Mouse (Mus musculus) ES-E14 (cell line): ENCODE results near the gene Gart. TPM values are rescaled to one million over a fixed set of nuclear protein-coding genes. Genes with fewer than 3 reads are reported as not detected.

Source experiments
- DNase-seq: peaks from one replicate; pipeline ENCODE4 v3.0.0-alpha.2; 2013; ENCODE audit warnings: low read depth, low spot score
- H3K27ac ChIP-seq: 2 replicates; pipeline ENCODE4 v1.5.1; 2012; ENCODE audit warnings: low read depth, mild to moderate bottlenecking, low read length, moderate library complexity, mixed read lengths; ENCODE audit not compliant: poor library complexity, insufficient read depth, severe bottlenecking
- H3K36me3 ChIP-seq: 2 replicates; pipeline ENCODE4 v1.6.1; 2012; ENCODE audit warnings: mild to moderate bottlenecking, low read length, moderate library complexity, mixed read lengths; ENCODE audit not compliant: control insufficient read depth, poor library complexity, insufficient read depth, severe bottlenecking
- H3K4me1 ChIP-seq, 2 experiments: fragments of 150-350 bp in 1 of 2; sonication (generic) in 1 of 2; 2 replicates each; pipeline ENCODE4 v1.6.1; 2012; ENCODE audit warnings: low read length in 2 of 2, mild to moderate bottlenecking in 1 of 2, mixed read lengths in 1 of 2; ENCODE audit not compliant: control insufficient read depth in 2 of 2, insufficient read depth in 2 of 2, poor library complexity in 1 of 2
- H3K4me3 ChIP-seq, 2 experiments: fragments of 150-350 bp in 1 of 2; sonication (generic) in 1 of 2; 2 replicates each; pipeline ENCODE4 v1.5.1; 2012; ENCODE audit warnings: low read length in 2 of 2, low read depth in 1 of 2, mild to moderate bottlenecking in 1 of 2, mixed read lengths in 1 of 2; ENCODE audit not compliant: insufficient read depth in 1 of 2, poor library complexity in 1 of 2, severe bottlenecking in 1 of 2
- H3K9ac ChIP-seq: 2 replicates; pipeline ENCODE4 v1.6.1; 2012; ENCODE audit warnings: low read depth, mild to moderate bottlenecking, low read length, mixed read lengths; ENCODE audit not compliant: poor library complexity, insufficient read depth, severe bottlenecking
- H3K9me3 ChIP-seq: fragments of 150-350 bp; sonication (generic); 2 replicates; pipeline ENCODE4 v1.6.1; 2012; ENCODE audit warnings: low read depth, mild to moderate bottlenecking, low read length; ENCODE audit not compliant: control insufficient read depth, insufficient read depth
- CHD2 ChIP-seq: IDR thresholded peaks from 2 replicates; pipeline ENCODE4 v1.6.1; 2014; ENCODE audit warnings: mild to moderate bottlenecking, low read depth, low read length, inconsistent platforms
- HCFC1 ChIP-seq: IDR thresholded peaks from 2 replicates; pipeline ENCODE4 v1.6.1; 2012; ENCODE audit warnings: low read length, inconsistent platforms, borderline replicate concordance; ENCODE audit not compliant: insufficient read depth
- MAFK ChIP-seq: IDR thresholded peaks from 2 replicates; pipeline ENCODE4 v1.6.1; 2014; ENCODE audit warnings: mild to moderate bottlenecking, low read depth, low read length, inconsistent platforms; ENCODE audit not compliant: insufficient read depth
- ZC3H11A ChIP-seq: IDR thresholded peaks from 2 replicates; pipeline ENCODE4 v1.6.1; 2012; ENCODE audit warnings: low read depth, mild to moderate bottlenecking, inconsistent platforms, low read length, borderline replicate concordance
- ZNF384 ChIP-seq: IDR thresholded peaks from 2 replicates; pipeline ENCODE4 v1.6.1; 2012; ENCODE audit warnings: low read depth, low read length, inconsistent platforms
- in situ Hi-C, 2 experiments: fragments of 600-800 bp; cut with MboI; formaldehyde crosslinking; loops; one replicate each; pipeline ENCODE4 v1.15.1; 2025; ENCODE audit warnings: low sequenced_read_pairs in 2 of 2, inconsistent platforms in 1 of 2; ENCODE audit not compliant: unreplicated experiment in 2 of 2
- total RNA-seq: library from RNA; depleted of rRNA; stranded (reverse); fragments of 300-350 nt; gene quantifications from 2 replicates; pipeline ENCODE4 v1.2.3, GENCODE M21; 2012

Gart gene
- total RNA-seq, 1 experiment = 399 TPM

- no peak for DNase-seq
- Histone ChIP-seq H3K4me1 (peaks cover 0 to 1% of the 10 kb centered on the region in 2 experiments; a peak in 1 of 4 replicates), H3K9ac (no peak overlapping the region), H3K4me3 (no peak overlapping the region), H3K36me3 (peaks cover 68% of the 10 kb centered on the region), H3K9me3 (no peaks in the 10 kb centered on the region; the same call in 1 of the 2 replicates), H3K27ac (no peak overlapping the region)
- TF ChIP-seq HCFC1 = no peak
- in situ Hi-C loops = no loop called here
These were observed 10.5 kb upstream of the Gart start for GRCm38 (mm10) chr16:91657285-91657684.

- Histone ChIP-seq H3K36me3 (peaks cover 70% of the 10 kb centered on the region), H3K4me3 (no peak overlapping the region), H3K9ac (no peak overlapping the region), H3K27ac (no peak overlapping the region), H3K9me3 (no peaks in the 10 kb centered on the region; the same call in 1 of the 2 replicates), H3K4me1 (no peaks in the 10 kb centered on the region)
- in situ Hi-C loops = no loop called here
- TF ChIP-seq ZNF384 (no peak), MAFK (no peak), HCFC1 (no peak), CHD2 (no peak), ZC3H11A (no peak)
- no peak for DNase-seq
These were observed 8.5 kb upstream of the Gart start for GRCm38 (mm10) chr16:91655285-91655684.

GRCm38 (mm10) chr16:91652191-91652590, 5.4 kb upstream of the Gart start:
- Histone ChIP-seq H3K27ac (peak overlapping the region; percentile 23; the same call in 1 of the 2 replicates), H3K9me3 (no peaks in the 10 kb centered on the region; the same call in 1 of the 2 replicates), H3K4me3 (no peak overlapping the region), H3K4me1 (peaks cover 2 to 3% of the 10 kb centered on the region in 2 experiments; a peak in 2 of 4 replicates), H3K9ac (peak overlapping the region; percentile 32; the same call in 1 of the 2 replicates), H3K36me3 (peaks cover 40% of the 10 kb centered on the region)
- no peak for DNase-seq
- in situ Hi-C loops = no loop called here
- TF ChIP-seq ZNF384 = no peak
- TF ChIP-seq ZC3H11A = no peak
- no peak for TF ChIP-seq MAFK
- TF ChIP-seq CHD2 = no peak
- TF ChIP-seq HCFC1 = no peak

GRCm38 (mm10) chr16:91649781-91650180, 3.0 kb upstream of the Gart start:
- Histone ChIP-seq H3K36me3 (peaks cover 18% of the 10 kb centered on the region), H3K27ac (no peak overlapping the region), H3K4me1 (peaks cover 3% of the 10 kb centered on the region in 2 experiments; a peak in 2 of 4 replicates), H3K9ac (no peak overlapping the region; the same call in 1 of the 2 replicates), H3K4me3 (no peak overlapping the region), H3K9me3 (no peaks in the 10 kb centered on the region; the same call in 1 of the 2 replicates)
- DNase-seq = no peak
- TF ChIP-seq MAFK (no peak), CHD2 (no peak), HCFC1 (no peak), ZC3H11A (no peak), ZNF384 (no peak)
- in situ Hi-C loops = no loop called here

- peak overlapping the region; percentile 35; the same call in 1 of the 2 replicates for H3K9ac ChIP-seq
- DNase-seq = no peak
- in situ Hi-C loops = no loop called here
- peaks cover 3% of the 10 kb centered on the region in 2 experiments; a peak in 2 of 4 replicates for H3K4me1 ChIP-seq
- peaks cover 17% of the 10 kb centered on the region for H3K36me3 ChIP-seq
- peak overlapping the region; percentile 57 to 96 for H3K4me3 ChIP-seq
- no peaks in the 10 kb centered on the region for H3K9me3 ChIP-seq
- H3K27ac ChIP-seq = no peak overlapping the region
- no peak for TF ChIP-seq MAFK
- no peak for TF ChIP-seq ZC3H11A
- TF ChIP-seq HCFC1 = no peak
- no peak for TF ChIP-seq ZNF384
- no peak for TF ChIP-seq CHD2
These were observed 2.5 kb upstream of the Gart start for GRCm38 (mm10) chr16:91649246-91649645.
